Mouse (Mus musculus) mature B cell (primary cell): ENCODE data around the gene Amh.
"Not testable (repeated sequence)": the region's sequence is repeated elsewhere in the genome, so short reads cannot be mapped to it uniquely, and the experiment has no call there.

Source experiments
- in situ Hi-C: fragments of 300-500 bp; cut with MboI; formaldehyde crosslinking; loops from 2 replicates; pipeline ENCODE4 v1.14.3; 2019

Gene Amh

DNA sequence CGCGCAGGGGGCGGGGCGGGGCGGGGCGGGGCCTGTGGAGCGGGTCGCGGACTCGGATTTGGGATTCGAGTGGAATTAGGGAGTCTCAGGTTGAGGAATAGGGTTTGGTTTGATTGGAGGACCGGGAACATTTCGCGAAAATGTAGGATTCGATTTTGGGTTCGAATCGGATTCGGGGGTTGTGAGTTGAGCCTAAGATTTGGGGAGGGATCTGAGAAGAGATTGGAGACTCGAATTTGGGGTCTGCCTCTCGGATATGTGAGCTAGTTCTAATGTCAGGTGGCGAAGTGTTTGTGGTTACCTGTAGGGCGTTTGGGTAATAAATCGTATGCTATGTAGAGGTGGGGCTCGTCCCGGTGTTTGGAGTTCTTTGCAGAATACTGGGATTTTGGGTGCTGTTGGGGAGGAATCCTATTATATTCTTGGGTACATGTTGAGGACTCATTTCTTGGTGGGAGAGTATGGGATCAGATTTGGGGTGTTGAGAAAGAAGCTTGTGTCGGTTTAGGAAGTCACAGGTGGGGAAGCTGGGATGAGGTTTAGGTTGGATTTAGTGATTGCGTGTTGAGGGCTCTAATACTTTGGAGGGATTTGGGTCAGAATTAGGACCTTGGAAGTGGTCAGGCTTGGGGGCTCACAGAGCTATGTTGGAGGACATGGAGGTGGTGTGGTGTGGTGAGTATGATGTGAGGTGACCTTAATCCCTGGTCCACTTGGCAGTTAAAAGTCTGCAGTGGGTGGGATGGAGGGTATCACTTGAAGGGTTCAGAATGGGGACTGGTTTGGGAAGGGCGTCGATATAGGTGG lies 22.2 kb downstream of the Amh start:
- in situ Hi-C loops = no loop called here

- in situ Hi-C loops = no loop called here
Measured at GRCm38 (mm10) chr10:80827870-80828420, 22.9 kb downstream of the Amh start.

DNA sequence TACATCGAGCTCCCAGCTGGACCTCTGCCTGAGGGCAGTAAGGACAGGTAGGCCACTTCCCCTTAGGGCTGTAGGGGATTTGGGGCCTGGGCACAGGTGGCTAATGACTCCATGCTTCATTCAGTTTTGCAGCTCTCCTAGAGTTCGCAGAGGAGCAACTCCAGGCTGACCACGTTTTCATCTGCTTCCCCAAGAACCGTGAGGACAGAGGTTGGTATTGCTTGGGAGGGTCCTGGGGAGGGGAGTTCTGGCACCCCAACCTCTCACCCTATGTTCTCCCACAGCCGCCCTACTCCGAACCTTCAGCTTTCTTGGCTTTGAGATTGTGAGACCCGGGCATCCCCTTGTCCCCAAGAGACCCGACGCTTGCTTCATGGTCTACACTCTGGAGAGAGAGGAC lies 23.5 kb downstream of the Amh start:
- in situ Hi-C loops = not testable (repeated sequence)

DNA sequence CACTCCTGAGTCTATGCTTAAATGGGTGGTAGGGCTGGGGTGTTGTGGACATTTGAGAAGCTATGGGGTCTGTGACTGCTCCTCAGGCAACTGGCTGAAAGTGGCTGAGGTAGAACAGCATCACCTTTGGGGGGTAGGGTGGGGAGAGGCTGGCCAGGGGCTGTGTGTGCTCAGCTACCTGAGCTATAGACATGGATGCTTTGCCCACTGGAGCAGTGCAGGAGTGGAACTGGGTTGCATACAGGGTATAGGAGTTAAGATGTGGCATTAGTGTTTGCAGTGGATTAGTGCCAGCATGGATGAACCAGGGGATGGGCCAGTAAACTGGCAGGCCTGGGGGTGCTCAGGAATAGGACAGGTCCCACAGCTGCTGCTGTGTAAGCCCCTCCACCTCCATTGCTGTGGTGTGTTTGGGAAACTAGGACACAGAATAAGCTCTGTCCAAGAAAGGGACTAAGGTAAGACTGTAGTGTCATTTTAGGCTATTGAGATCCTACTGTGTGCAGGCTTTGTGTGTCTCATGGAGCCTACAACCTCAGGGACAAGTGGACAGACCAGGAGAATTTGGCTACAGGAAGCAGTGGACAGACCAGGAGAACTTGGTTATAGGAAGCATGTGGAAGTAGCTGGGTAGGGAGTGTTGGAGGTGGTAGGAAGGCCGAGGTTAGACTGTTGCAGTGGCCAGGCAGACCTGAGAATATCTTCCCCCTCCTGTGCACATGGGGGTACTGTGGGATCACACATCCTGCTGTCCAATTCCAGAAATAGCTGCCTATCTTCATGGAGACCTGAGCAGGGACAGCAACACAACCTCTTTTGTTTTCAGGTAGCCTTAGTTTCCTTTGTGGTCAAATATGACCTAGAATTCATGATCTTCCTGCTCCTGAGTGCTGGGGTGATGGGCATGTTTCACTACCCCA lies 24.6 kb downstream of the Amh start:
- in situ Hi-C loops = no loop called here

- in situ Hi-C loops = no loop called here
Measured at GRCm38 (mm10) chr10:80831136-80831535, 26.1 kb downstream of the Amh start.

- in situ Hi-C loops = no loop called here
Measured at GRCm38 (mm10) chr10:80832818-80833217, 27.8 kb downstream of the Amh start.

- in situ Hi-C loops = no loop called here
Measured at GRCm38 (mm10) chr10:80835617-80836016, 30.6 kb downstream of the Amh start.

- in situ Hi-C loops = no loop called here
Measured at GRCm38 (mm10) chr10:80836949-80837379, 31.9 kb downstream of the Amh start.

DNA sequence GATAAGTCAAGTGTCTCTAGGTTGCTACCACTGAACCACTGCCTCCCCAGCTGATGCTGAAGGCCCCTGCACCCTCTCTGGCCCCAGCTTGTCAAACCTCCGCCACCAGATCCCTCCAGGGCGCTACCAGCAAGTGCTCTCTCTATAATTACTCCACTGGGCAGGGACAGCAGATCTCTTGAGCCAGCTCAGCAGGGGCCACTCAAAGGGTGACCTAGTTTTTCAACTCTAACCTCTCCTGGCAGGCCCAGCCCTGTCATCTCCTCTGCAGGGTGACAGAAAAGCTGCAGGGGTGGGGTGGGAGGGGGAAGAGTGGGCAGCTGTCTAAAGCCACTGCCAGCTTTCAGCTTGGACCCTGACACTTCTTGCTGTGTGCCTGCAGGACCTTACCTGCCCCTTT lies 32.8 kb downstream of the Amh start:
- in situ Hi-C loops = no loop called here

GRCm38 (mm10) chr10:80838346-80838912 lies 33.4 kb downstream of the Amh start:
- in situ Hi-C loops = no loop called here

DNA sequence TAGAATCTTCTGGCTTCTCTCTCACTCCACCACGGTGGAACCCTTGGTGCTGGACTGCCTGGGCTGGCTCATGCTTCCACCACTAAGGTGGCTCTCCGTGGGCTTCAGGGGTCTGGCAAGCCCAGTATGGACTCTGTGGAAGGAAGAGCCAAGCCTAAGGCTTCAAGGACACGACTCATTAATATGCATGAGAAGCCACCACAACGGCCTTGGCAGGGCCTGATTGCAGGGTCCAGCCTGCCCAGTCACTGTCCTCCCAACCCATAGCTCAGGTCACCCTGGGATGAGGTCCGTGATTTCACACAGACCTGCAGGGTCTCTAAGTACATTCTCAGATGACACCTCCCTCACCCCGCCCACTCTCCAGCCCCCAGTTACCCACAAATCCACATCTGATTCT lies 34.8 kb downstream of the Amh start:
- in situ Hi-C loops = no loop called here

GRCm38 (mm10) chr10:80841685-80842084 lies 36.6 kb downstream of the Amh start:
- in situ Hi-C loops = no loop called here

- in situ Hi-C loops = no loop called here
Measured at GRCm38 (mm10) chr10:80842334-80842733, 37.3 kb downstream of the Amh start.

DNA sequence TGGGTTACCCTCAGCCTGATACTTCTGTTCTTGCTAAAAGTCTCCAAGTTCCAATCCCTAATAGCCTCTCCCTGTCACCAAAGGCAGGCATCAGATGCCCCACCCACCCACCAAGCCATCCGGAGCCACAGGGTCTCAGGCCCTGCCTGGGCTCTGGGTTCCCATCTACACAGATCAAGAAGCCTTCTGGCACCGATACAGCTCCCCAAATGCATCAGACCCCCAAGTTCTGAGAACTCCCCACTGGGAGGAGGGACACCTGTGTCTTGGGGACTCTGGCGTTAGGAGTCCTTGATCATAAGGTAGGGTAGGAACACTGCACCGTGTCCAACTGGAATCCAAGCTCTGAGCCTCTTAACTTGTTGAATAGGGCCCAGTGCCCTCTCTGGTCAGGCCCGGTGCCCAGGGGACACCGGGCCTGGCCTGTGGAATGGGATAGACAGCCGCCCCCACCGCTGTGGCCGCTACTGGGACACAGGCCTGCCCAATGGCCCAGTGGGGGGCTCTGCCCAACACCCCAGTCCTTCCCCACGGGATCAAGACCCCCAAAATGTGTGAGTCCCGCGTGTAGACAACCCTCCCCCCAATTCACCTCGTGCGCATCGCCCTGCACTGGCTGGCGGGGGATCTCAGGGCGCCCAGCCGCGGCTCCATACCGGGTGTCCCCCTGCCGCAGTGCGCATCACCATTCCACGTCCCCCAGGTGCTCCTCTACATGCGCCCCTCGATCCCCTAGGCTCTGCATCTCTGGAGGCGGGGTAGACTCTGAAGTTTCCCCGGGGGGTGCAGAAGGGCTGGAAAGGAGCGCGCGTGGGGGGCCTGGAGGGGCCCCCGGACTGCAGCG lies 38.3 kb downstream of the Amh start:
- in situ Hi-C loops = no loop called here

GRCm38 (mm10) chr10:80843931-80844547 lies 39.0 kb downstream of the Amh start, which contains the start of gene Lingo3:
Lingo3 (minus strand) TSS chr10:80844039.
- in situ Hi-C loops = no loop called here

DNA sequence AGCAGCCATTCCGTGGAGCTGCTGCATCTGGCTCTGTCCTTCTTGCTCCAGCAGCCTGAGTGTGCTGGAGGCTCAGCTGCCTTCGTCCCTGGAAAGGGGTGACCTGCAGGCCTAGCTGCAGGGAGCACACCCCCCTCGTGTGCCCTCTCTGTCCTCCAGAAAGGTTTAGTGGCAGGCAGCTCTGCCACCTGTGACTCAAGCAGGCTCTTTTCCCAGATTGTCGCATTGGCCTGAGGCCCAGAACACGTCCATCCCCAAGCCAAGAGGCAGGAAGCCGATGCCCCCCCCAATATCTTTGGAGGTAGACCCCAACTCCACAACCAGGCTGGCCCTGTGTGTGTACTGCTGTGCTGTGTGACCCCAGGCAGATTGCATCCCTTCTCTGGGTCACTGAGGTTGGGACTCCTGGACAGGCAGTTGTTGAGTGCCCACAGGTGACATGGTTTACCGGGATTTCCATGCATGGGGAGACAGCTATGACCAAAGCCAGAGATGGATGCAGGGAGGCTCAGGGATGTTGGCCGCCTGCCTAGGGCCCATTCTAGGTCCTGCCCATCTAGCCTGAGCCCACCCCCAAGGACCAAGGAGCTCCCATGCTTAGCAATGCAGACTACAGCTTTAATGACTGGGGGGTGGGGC lies 40.1 kb downstream of the Amh start:
- in situ Hi-C loops = no loop called here

DNA sequence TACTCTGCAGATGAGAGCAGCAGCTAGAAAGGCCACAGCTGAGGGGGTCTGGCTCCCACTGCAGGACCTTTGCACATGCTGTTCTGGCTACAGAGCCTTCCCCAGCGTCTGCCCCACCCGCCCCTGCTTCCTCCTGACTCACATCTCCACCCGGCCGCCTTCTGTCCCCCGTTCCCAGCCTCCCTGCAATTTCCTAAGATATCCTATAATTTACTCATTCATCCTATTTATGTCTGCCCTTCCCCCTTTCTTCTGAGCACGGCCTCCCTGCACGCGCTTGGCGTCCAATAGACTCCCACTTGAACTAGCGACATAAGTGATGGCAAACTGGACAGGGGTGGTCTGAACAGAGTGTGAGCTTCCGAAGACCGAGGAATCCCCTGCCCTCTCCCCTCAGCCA lies 40.7 kb downstream of the Amh start:
- in situ Hi-C loops = no loop called here

DNA sequence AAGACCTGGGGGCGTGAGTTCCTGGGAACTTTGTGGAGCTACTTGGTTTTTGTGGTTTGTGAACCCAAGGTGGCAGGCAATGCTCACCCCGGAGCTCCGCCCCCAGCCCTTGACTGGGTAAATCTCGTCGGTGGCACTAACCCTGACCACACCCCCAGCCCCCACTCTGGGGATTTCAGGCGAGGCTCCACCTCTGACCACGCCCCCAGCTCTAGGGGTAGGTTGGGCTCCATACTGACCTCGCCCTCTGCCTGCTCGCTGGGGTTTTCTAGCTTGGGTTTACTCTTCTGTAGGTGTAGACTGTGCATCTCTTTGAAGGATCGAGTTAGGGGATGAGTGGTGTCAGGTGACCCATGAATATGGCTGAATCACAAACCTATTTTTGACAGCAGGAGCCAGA lies 43.5 kb downstream of the Amh start:
- in situ Hi-C loops = no loop called here

DNA sequence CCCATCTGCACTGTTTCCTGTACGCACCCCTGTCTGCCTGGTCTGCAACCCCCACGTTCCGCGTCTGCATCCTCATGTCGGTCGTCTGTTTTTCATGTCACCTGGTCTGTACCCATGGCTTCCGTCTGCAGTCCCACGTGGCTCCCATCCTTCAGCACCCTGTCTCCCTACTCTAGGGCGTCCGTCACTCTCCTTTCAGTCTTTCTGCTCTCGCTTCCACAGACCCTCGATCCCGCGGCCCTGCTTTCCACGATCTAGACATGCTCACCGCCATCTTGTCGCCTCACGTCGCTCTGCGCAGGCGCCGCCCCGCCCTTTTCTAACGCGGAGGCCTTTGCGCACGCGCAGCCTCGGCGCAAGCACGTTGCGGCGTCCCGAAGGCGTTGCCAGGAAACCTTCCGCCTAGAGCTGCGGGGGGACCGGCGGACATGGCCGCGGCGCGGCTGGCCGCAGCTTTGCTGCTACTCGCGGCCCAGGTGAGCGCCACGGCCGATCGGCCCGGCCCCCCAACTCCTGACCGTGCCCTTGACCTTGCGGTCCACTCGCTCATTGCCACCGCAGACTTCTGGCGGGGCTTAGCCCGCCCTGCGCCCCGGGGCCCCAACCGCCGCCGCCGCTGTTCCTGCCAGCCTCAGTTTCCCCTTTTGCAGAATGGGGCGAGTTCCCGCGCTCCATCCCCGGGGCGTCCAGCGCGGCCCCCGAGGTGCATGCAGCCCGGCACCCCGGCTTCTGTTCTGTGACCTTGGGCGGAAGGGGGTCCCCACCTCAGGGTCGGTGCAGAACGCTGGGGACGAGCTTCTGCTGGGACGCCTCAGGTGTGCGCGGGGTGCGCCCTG lies 50.1 kb downstream of the Amh start, which contains the start of the genes Lsm7 and Sppl2b:
Gene Lsm7, minus strand, starts transcription at position 297 of the 836 bp plus-strand sequence.
Gene Sppl2b, plus strand, starts transcription at position 363 of the 836 bp plus-strand sequence.
- in situ Hi-C loops = no loop called here
